Mouse (Mus musculus): ENCODE data around the gene Wdr70.

Wdr70 gene

GRCm38 (mm10) chr15:7862890-7863289 is 236.1 kb downstream of the Wdr70 start:
- DNase-seq (ENCODE audit: low read depth, low spot score), result no peak

GRCm38 (mm10) chr15:7858841-7859240 is 240.2 kb downstream of the Wdr70 start:
- DNase-seq (ENCODE audit: low read depth, low spot score), result no peak

- DNase-seq (ENCODE audit: low read depth, low spot score), result no peak
Observed at GRCm38 (mm10) chr15:7857418-7857817, 241.6 kb downstream of the Wdr70 start.

GRCm38 (mm10) chr15:7842398-7842797 is 256.6 kb downstream of the Wdr70 start:
- DNase-seq (ENCODE audit: low read depth, low spot score), result no peak

DNA sequence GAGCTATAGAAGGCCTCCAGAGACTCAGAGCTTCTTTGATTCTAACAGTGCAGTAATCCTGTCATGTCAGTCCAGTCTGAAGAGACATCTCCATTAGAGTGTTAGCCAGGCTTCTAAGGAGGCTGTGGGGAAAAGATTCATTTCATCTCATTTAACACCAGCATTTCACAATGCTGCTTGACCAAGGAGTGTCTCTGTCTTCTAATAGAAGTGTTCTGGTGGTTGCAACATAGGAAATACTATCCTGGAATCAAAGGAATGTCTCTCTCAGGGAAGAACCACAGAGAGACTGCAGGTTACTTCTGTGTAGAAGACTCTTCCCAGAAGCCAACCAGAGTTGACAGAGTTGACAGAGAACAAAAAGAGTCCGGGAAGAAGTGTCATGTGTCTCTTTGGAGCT is 257.3 kb downstream of the Wdr70 start:
- no peak for DNase-seq (ENCODE audit: low read depth, low spot score)

GRCm38 (mm10) chr15:7838921-7839309 is 260.1 kb downstream of the Wdr70 start:
- DNase-seq (ENCODE audit: low read depth, low spot score), result no peak

DNA sequence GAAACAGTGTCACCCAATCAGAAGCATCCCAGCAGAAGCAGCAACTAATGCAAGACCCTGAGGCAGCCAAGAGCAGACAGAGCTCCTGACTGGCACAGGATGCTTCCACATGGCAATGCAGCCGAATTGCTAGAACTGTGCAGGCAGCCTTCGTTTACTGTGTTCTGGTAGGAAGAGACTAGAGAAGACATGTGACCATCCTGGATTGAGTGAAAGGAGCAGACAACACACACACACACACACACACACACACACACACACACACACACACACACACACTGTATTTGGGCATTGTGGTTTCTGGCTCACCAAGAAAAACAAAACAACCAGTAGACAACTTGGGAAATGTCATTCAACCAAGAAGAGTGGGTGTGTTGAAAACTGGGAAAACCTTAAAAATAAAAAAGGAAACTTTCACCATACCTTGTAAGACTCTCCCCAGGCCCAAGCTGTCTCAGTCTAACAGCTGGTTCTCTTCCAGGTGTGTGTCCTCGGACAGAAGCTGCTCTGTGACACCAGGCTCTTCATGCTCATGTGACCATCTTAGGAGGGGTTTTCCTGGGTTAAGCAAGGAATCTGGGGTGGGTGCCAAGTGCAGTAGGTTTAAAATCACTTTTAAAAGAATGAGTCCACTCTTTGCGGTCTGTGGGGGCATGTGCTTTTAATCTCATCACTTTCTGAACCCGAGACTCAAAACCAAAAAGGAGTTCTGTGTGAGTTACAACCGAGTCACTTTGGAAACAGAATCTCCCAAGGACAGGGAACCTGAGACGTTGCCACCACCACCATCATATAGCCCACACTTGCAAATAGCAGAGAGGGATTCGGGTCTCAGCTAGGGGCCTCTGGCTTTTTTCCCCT is 260.7 kb downstream of the Wdr70 start:
- no peak for DNase-seq (ENCODE audit: low read depth, low spot score)

- no peak for DNase-seq (ENCODE audit: low read depth, low spot score)
Observed at GRCm38 (mm10) chr15:7835404-7835803, 263.6 kb downstream of the Wdr70 start.

DNA sequence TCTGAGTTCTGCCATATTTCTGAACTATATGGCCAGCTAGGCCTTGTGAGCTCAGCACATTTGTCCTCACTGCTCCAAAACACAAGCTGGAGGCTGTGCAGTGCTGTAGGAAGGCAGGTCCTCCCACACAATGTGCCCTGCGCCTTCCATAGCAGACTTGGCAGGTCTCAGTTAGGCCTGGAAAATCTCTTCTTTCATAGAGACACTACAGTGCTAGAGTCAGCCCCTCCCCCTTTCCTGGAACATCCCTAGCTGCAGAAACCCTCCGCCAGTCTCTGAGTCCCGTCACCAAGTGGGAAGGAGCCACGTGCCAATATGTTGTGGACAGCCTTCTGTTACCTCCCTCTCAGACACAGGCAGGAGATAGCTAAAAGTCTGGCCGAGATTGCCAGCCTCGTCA is 273.5 kb downstream of the Wdr70 start:
- no peak for DNase-seq (ENCODE audit: low read depth, low spot score)

- DNase-seq (ENCODE audit: low read depth, low spot score), result no peak
Observed at GRCm38 (mm10) chr15:7823886-7824285, 275.1 kb downstream of the Wdr70 start.

Data from ZHBTc4 (cell line).